Mouse (Mus musculus) embryonic facial prominence, embryonic 12.5 days (tissue): ENCODE measurements around the gene Gm12695. TPM values are rescaled to one million over a fixed set of nuclear protein-coding genes. Genes with fewer than 3 reads are reported as not detected.

ENCODE experiments used
- ATAC-seq: fragments of 200-750 bp; cut with Nextera tagmentation; 2 replicates; pipeline ENCODE4 v1.8.0; 2017; ENCODE audit not compliant: insufficient number of reproducible peaks, insufficient read depth, low FRiP score, low TSS enrichment
- H3K27ac ChIP-seq: fragments of 300-500 bp; sonication (generic); 2 replicates; pipeline ENCODE4 v1.5.1; 2016; ENCODE audit warnings: mild to moderate bottlenecking
- H3K27me3 ChIP-seq: fragments of 300-500 bp; sonication (generic); 2 replicates; pipeline ENCODE4 v1.6.1; 2016; ENCODE audit warnings: mild to moderate bottlenecking, moderate library complexity
- H3K36me3 ChIP-seq: fragments of 300-500 bp; sonication (generic); 2 replicates; pipeline ENCODE4 v1.6.1; 2016; ENCODE audit warnings: mild to moderate bottlenecking
- H3K4me1 ChIP-seq: fragments of 300-500 bp; sonication (generic); 2 replicates; pipeline ENCODE4 v1.6.1; 2016
- H3K4me2 ChIP-seq: fragments of 300-500 bp; sonication (generic); replicated peaks from 2 replicates; pipeline ENCODE4 v1.6.1; 2016; ENCODE audit warnings: mild to moderate bottlenecking, moderate library complexity
- H3K4me3 ChIP-seq: fragments of 300-500 bp; sonication (generic); 2 replicates; pipeline ENCODE4 v1.5.1; 2016; ENCODE audit warnings: mild to moderate bottlenecking
- H3K9ac ChIP-seq: fragments of 300-500 bp; sonication (generic); 2 replicates; pipeline ENCODE4 v1.6.1; 2016; ENCODE audit warnings: mild to moderate bottlenecking, moderate library complexity
- H3K9me3 ChIP-seq: fragments of 300-500 bp; sonication (generic); 2 replicates; pipeline ENCODE4 v1.6.1; 2016; ENCODE audit warnings: mild to moderate bottlenecking, moderate library complexity
- WGBS: fragments of 180-500 bp; shearing (Covaris S2); methylation state at CpG from one replicate; pipeline ENCODE4 v1.1.7; 2016; 5-methylcytosine and 5-hydroxymethylcytosine counted together
- polyA plus RNA-seq: library from polyadenylated mRNA; unstranded; fragments of >200 nt; fragmentation: Nextera tagmentation; extraction: Ambion mirVana; gene quantifications from 2 replicates; pipeline ENCODE4 v1.2.1, GENCODE M21; 2016

The Gm12695 gene
- polyA plus RNA-seq, 1 experiment from 2014 or later, result 0.14 TPM

- no peak overlapping the region for H3K4me2 ChIP-seq
- WGBS, result 94% methylated on average over 3 of the region's 3 CpGs
- no peak overlapping the region for H3K9ac ChIP-seq
- no peak overlapping the region for H3K4me3 ChIP-seq
- H3K27ac ChIP-seq, result no peak overlapping the region
- no peak for ATAC-seq
- H3K9me3 ChIP-seq, result no peaks in the 10 kb centered on the region
- no peaks in the 10 kb centered on the region for H3K27me3 ChIP-seq
- no peaks in the 10 kb centered on the region for H3K36me3 ChIP-seq
- no peaks in the 10 kb centered on the region for H3K4me1 ChIP-seq
Observed at GRCm38 (mm10) chr4:96740472-96740871, 44.5 kb downstream of the Gm12695 start.

GRCm38 (mm10) chr4:96729256-96729655, 55.7 kb downstream of the Gm12695 start:
- no peaks in the 10 kb centered on the region for H3K27me3 ChIP-seq
- 0 out of 2 replicates have a peak, but pooled peaks cover 5% of the 10 kb centered on the region for H3K4me1 ChIP-seq
- H3K27ac ChIP-seq, result no peak overlapping the region
- H3K9me3 ChIP-seq, result no peaks in the 10 kb centered on the region
- no peak for ATAC-seq
- H3K4me3 ChIP-seq, result no peak overlapping the region
- H3K4me2 ChIP-seq, result no peak overlapping the region
- WGBS, result 30% methylated on average over 4 of the region's 4 CpGs
- no peak overlapping the region for H3K9ac ChIP-seq
- no peaks in the 10 kb centered on the region for H3K36me3 ChIP-seq

- no peaks in the 10 kb centered on the region for H3K9me3 ChIP-seq
- H3K9ac ChIP-seq, result no peak overlapping the region
- 64% methylated on average over 3 of the region's 3 CpGs for WGBS
- H3K4me1 ChIP-seq, result 0 out of 2 replicates have a peak, but pooled peaks cover 5% of the 10 kb centered on the region
- no peak overlapping the region for H3K27ac ChIP-seq
- H3K36me3 ChIP-seq, result no peaks in the 10 kb centered on the region
- H3K27me3 ChIP-seq, result no peaks in the 10 kb centered on the region
- no peak overlapping the region for H3K4me2 ChIP-seq
- H3K4me3 ChIP-seq, result no peak overlapping the region
- no peak for ATAC-seq
Observed at GRCm38 (mm10) chr4:96728211-96728610, 56.8 kb downstream of the Gm12695 start.

GRCm38 (mm10) chr4:96725415-96726055, 59.5 kb downstream of the Gm12695 start:
- Histone ChIP-seq H3K27me3 (no peaks in the 10 kb centered on the region), H3K9me3 (no peaks in the 10 kb centered on the region), H3K4me1 (0 out of 2 replicates have a peak, but pooled peaks cover 5% of the 10 kb centered on the region), H3K9ac (no peak overlapping the region), H3K4me3 (no peak overlapping the region), H3K36me3 (no peaks in the 10 kb centered on the region), H3K4me2 (no peak overlapping the region), H3K27ac (no peak overlapping the region)
- no peak for ATAC-seq
- WGBS, result 84% methylated on average over 5 of the region's 5 CpGs

GRCm38 (mm10) chr4:96722301-96722700, 62.7 kb downstream of the Gm12695 start:
- H3K9ac ChIP-seq, result no peak overlapping the region
- WGBS, result 93% methylated on average over 2 of the region's 2 CpGs

GRCm38 (mm10) chr4:96718977-96719966, 65.7 kb downstream of the Gm12695 start:
- Histone ChIP-seq H3K4me2 (no peak overlapping the region), H3K9ac (no peak overlapping the region), H3K27ac (no peak overlapping the region)

More at GRCm38 (mm10) chr4:96722301-96722700, 62.7 kb downstream of the Gm12695 start:
- no peak overlapping the region for H3K4me2 ChIP-seq
- no peaks in the 10 kb centered on the region for H3K4me1 ChIP-seq
- no peaks in the 10 kb centered on the region for H3K9me3 ChIP-seq
- no peak overlapping the region for H3K4me3 ChIP-seq
- no peak for ATAC-seq
- no peaks in the 10 kb centered on the region for H3K27me3 ChIP-seq
- no peak overlapping the region for H3K27ac ChIP-seq
- H3K36me3 ChIP-seq, result no peaks in the 10 kb centered on the region

GRCm38 (mm10) chr4:96718503-96718902, 66.5 kb downstream of the Gm12695 start:
- ATAC-seq, result no peak
- H3K4me1 ChIP-seq, result no peaks in the 10 kb centered on the region
- no peaks in the 10 kb centered on the region for H3K9me3 ChIP-seq
- H3K4me3 ChIP-seq, result no peak overlapping the region
- no peaks in the 10 kb centered on the region for H3K27me3 ChIP-seq
- no peak overlapping the region for H3K27ac ChIP-seq
- H3K36me3 ChIP-seq, result no peaks in the 10 kb centered on the region
- H3K4me2 ChIP-seq, result no peak overlapping the region
- no peak overlapping the region for H3K9ac ChIP-seq

More at GRCm38 (mm10) chr4:96718977-96719966, 65.7 kb downstream of the Gm12695 start:
- ATAC-seq, result no peak
- no peaks in the 10 kb centered on the region for H3K36me3 ChIP-seq
- H3K4me1 ChIP-seq, result no peaks in the 10 kb centered on the region
- 56% methylated on average over 4 of the region's 4 CpGs for WGBS
- no peak overlapping the region for H3K4me3 ChIP-seq
- no peaks in the 10 kb centered on the region for H3K9me3 ChIP-seq
- H3K27me3 ChIP-seq, result no peaks in the 10 kb centered on the region

- Histone ChIP-seq H3K36me3 (no peaks in the 10 kb centered on the region), H3K27me3 (no peaks in the 10 kb centered on the region), H3K9ac (no peak overlapping the region), H3K27ac (no peak overlapping the region), H3K4me2 (no peak overlapping the region), H3K4me3 (no peak overlapping the region), H3K4me1 (no peaks in the 10 kb centered on the region), H3K9me3 (no peaks in the 10 kb centered on the region)
- WGBS, result 65% methylated on average over 2 of the region's 2 CpGs
- no peak for ATAC-seq
Observed at GRCm38 (mm10) chr4:96705281-96705951, 79.6 kb downstream of the Gm12695 start.

- ATAC-seq, result no peak
- no peaks in the 10 kb centered on the region for H3K9me3 ChIP-seq
- no peaks in the 10 kb centered on the region for H3K27me3 ChIP-seq
- H3K4me2 ChIP-seq, result no peak overlapping the region
- no peak overlapping the region for H3K9ac ChIP-seq
- H3K4me3 ChIP-seq, result no peak overlapping the region
- H3K27ac ChIP-seq, result no peak overlapping the region
- H3K4me1 ChIP-seq, result peaks cover 14% of the 10 kb centered on the region; the same call in 1 of the 2 replicates
- 74% methylated on average over 5 of the region's 5 CpGs for WGBS
- H3K36me3 ChIP-seq, result no peaks in the 10 kb centered on the region
Observed at GRCm38 (mm10) chr4:96698218-96698561, 86.8 kb downstream of the Gm12695 start.

- H3K9ac ChIP-seq, result no peak overlapping the region
- 81% methylated on average over 15 of the region's 15 CpGs for WGBS
- no peak overlapping the region for H3K4me2 ChIP-seq
- no peak overlapping the region for H3K27ac ChIP-seq
- H3K4me1 ChIP-seq, result peaks cover 14% of the 10 kb centered on the region; the same call in 1 of the 2 replicates
- ATAC-seq, result no peak
- H3K4me3 ChIP-seq, result no peak overlapping the region
- no peaks in the 10 kb centered on the region for H3K9me3 ChIP-seq
- H3K36me3 ChIP-seq, result no peaks in the 10 kb centered on the region
- no peaks in the 10 kb centered on the region for H3K27me3 ChIP-seq
Observed at GRCm38 (mm10) chr4:96697511-96698217, 87.3 kb downstream of the Gm12695 start.
